Mouse (Mus musculus) B cell, adult 2 months (primary cell): ENCODE measurements around the gene Cfap97.
A peak's percentile ranks its signal among the peaks of the same experiment; 100 is the strongest.
"Not testable (repeated sequence)": the region's sequence is repeated elsewhere in the genome, so short reads cannot be mapped to it uniquely, and the experiment has no call there.

Source experiments
- DNase-seq, 2 experiments: peaks; one replicate each; pipeline ENCODE4 v3.0.0; 2022

Gene Cfap97

DNA sequence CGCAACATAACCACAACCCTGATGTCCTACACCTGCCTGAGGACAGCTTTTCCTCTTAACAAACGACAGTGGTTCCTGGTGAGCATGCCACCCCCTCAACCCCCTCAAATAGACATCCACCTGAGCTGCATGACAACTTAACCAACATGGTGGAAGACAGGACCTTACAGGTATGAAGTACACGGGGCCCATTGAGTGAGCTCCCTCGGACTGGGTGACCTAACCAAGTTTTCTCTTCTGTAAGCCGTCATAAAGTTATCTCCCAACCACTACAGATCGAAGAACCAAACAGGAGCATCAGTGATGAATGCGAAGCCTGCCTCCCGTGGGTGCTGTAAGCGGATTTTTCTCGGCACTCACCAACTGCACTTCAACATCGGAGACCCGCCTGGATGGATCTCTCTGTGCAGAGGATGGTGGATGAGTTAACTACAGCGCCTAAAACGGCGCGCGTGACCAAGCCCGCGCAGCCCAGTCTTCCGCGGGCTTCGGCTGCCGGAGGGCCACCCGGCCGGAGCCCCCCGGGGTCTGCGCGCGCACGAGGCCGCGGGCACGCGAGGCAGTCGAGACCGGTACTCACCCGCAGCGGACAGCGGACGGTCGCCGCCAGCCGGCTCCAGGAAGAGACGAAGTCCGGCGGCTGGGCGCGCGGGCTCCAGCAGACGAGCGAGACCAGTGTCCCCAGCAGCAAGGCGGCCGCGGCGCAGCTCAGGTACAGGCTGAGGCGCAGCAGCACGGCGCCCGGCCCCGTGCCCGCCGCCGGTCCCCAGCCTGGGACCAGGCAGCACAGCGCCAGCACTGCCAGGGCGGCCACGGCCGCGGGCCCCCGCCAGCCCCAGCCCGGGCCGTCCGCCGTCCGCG is at the start of gene Cfap97:
Gene Cfap97, plus strand, starts transcription at position 570 of the 861 bp plus-strand sequence.
- peak; percentile 45 to 53 for DNase-seq

DNA sequence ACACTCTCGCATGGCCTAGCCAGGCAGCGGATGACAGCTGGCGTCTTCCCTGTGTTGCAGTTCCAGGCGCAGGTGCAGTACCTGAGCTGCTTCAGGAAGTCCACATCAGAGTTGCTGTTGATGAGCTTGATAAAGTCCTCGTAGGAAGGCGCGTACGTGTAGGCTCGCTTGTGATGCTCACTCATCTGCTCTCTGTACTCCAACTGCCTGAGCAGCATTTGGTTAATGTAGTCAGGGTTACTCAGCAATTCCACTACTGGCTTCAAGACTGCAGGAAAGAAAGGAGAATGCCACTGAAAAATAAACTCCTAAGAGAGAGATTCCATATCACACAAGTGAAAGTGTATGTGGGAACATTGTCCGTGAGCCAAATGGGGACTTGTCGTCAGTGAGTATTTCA is 48.1 kb upstream of the Cfap97 start:
- no peak for DNase-seq

DNA sequence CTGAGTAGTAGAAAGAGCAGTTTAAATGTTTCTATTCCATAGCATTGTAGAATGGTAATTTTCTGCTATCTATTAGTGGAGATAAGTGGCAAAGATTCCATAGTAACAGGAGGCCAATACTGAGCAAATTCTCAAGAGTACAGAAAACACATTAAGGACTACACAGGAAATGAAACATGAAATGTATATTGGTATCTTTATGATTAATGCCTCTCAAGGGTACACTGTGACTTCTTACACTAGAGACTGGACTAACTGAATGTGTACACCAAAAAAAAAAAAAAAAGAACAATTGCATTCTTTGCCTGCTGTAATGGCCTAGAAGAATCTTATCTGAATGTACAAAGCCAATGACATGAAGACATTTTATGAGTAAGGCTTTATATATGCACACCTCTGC is 43.9 kb upstream of the Cfap97 start:
- no peak for DNase-seq

DNA sequence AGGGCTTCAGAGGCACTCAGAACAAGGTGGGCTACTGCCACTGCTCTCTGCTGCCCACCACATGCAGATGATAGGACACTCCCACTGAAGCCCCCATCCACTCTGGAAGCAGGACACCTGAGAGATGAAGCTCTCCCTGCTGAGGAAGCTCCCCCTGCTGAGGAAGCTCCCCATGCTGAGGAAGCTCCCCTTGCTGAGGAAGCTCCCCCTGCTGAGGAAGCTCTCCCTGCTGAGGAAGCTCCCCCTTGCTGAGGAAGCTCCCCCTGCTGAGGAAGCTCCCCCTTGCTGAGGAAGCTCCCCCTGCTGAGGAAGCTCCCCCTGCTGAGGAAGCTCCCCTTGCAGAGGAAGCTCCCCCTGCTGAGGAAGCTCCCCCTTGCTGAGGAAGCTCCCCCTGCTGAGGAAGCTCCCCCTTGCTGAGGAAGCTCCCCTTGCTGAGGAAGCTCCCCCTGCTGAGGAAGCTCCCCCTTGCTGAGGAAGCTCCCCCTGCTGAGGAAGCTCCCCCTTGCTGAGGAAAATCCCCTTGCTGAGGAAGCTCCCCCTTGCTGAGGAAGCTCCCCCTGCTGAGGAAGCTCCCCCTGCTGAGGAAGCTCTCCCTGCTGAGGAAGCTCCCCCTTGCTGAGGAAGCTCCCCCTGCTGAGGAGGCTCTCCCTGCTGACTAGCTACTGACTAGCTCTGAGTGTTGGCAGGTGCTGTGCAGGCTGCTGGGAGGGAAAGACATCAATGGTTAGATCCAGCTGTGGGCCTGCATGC is 38.0 kb upstream of the Cfap97 start:
- DNase-seq: not testable (repeated sequence)

DNA sequence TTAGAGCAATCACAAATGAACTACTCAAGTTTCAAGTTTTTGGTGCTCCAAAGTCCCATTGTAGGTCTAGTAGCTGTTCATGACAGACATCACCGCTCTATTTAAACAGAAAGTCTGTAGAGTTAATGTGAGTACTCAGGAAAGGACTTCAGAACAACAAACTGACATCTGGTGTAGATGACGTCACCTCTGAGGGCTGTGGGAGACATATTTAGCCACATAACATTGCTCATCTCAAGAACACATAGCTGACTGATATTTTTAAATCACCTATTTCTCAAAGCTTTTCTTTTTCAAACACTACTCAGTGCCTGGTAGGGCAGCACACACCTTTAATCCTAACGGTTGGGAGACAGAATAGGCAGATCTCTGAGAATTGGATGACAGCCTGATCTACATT is 34.4 kb upstream of the Cfap97 start:
- no peak for DNase-seq

DNA sequence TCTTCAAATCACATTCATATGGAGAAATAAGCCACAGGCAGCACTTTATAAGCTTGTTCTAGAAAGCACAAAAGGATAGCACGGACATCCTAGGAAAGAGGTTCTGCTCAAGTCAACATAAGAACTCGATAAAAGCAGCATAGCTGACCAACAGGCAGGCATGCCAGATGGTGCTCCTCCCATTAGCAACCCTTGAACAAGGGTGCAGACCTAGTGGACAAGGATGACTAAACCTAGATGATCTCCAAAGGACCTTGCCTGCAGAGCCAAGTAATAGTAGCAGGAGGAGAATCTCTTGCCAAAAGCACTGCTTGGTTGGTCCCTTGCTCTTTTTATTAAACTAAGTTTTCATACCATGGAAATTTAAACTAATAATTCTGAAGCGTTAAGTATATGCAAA is 32.4 kb upstream of the Cfap97 start:
- no peak for DNase-seq

DNA sequence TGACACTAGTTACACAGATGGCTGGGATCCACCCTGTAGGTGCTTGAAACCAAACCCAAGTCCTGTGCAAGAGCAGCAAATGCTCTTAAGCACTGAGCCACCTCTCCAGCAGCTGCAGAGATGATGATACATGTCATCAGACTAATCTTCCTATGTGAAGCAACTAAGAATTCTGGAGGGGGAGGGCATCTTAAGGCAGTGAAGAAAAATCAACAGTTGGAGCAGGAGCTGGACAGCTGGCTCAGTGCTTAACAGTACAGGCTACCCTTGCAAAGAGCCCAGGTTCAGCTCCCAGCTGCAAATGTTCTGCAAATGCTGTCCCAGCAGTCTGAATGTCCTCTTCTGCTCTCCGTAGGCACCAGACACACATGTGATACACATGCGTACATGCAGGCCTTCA is 29.1 kb upstream of the Cfap97 start:
- DNase-seq: no peak

DNA sequence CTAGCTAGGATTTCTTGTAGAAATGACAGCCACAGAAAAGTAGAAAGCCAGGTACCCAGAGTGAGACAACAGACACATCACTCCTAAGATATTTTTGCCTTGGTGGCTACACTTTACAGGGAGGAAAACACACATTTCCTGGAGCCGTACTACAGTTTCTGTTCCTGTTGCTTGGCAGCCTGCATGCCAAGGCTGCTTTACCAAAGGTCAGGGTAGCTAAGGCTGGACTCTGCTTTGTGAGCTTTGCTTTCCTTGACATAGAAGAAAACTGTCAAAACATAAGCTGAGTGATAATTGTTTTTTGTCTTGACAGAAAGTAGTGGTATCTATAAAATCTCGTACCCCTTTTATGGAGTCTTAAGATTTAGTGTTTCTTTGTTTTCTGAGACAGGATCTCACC is 21.1 kb upstream of the Cfap97 start:
- DNase-seq: no peak

DNA sequence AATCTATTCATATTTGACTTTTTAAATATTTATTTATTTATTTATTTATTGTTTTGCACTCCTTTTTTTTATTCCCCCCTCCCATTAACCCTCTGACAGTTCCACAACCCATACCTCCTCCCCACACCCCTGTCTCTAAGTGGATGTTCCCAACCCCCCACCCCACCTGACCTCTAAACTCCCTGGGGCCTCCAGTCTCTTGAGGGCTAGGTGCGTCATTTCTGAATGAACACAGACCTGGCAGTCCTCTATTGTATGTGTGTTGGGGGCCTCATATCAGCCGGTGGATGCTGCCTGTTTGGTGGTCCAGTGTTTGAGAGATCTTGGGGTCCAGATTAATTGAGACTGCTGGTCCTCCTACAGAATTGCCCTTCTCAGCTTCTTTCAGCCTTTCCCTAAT is 16.0 kb upstream of the Cfap97 start:
- peak; percentile 50 to 63 for DNase-seq

DNA sequence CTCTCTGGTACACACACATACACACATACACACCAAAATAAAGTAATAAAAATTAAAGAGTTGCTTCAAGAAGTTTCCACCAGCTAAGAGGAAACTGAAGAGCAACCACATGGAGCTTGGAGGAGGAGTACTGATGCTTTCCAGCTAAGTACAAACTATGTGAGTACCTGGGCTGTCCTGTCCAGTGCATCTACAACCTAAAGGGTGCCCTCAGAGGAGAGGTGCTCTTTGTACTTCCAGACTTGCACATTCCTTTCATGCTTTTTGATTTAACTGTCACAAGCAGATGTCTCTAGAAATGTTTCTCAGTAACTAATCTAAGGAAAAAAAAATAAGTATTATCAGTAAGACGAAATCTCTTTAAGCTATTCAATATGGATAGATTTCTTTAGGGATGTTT is 14.2 kb upstream of the Cfap97 start:
- DNase-seq: no peak

DNA sequence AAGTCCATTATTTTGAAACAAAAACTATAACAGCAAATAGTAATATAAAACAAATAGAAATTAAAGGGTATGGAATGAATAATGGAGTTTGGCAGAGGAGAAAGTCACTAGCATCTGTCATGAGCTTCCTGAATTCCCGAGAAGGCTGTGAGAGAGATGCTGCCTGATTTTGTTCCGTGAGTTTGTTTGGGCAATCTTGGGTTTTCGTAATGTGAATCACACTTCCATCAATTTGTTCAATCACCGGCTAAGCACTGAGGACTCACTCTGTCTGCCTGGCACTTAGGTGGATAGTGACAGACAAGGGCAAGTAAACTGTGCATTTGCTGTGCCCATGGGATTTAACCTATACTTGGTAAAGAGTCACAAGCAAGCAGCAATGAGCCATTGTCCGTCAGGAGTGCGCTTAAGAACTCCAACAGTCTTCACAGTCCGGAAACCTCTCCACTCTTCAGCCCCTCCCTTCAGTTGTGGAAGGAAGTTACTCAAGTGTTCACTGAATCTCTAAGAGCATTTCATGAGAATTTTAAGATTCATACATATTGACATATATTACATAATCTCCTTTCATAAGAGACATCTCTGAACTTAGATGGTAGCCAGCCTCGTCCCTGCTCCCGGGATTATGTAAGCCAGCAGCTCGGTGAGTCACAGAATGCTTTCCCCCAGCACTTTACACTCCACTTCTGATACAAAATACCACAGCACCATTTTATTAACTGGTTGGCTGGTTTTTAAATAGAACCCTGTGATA is 13.6 kb upstream of the Cfap97 start:
- DNase-seq: no peak

DNA sequence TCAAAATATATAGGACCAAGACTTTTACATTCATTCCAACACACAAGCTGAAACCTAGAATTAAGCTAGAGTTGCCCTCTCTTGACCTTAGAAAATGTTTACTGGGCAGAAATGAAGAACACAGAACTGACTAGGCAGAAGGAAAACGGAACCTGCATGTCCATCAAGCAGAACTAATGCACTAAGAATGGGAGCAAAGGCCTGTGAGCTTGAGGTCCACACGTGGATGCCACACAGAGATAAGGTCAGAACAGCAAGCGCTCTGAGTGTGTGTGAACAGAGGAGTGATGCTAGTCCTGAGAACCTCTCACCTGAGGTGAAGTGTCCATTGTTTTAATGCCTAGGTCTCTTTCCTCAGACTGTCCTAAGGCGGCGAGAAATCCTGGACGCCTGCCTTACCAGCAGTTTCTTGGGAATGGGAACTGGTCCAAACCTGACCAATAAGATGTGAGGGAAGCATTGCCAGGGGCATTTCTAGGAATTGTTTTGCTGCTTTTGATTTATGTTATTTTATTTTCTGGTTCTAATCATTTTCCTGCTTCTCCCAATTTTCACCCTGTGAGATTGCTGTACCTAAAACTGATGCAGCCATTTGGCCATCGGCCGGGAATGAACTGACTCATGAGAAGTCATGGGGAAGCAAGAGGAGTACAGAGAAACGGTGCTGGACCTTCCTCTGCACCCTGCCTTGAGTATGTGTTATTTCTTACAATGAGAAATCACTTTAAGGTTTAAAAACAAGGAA is 11.0 kb upstream of the Cfap97 start:
- no peak for DNase-seq

DNA sequence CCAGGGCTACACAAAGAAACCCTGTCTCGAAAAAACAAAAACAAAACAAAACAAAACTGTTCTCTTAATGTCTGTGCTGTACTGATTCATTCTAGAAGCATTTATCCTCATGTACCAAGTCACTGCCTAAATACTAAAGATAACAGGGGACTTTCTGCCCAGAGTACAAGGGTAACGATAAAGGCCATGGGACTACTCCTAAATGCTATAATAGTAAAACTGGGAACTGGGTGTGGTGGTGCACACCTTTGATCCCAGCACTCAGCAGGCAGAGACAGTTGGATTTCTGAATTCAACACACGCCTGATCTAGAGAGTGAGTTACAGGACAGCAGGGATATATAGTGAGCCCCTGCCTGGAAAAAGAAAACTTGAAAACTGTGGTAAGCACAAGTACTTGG is 9.9 kb upstream of the Cfap97 start:
- DNase-seq: no peak

DNA sequence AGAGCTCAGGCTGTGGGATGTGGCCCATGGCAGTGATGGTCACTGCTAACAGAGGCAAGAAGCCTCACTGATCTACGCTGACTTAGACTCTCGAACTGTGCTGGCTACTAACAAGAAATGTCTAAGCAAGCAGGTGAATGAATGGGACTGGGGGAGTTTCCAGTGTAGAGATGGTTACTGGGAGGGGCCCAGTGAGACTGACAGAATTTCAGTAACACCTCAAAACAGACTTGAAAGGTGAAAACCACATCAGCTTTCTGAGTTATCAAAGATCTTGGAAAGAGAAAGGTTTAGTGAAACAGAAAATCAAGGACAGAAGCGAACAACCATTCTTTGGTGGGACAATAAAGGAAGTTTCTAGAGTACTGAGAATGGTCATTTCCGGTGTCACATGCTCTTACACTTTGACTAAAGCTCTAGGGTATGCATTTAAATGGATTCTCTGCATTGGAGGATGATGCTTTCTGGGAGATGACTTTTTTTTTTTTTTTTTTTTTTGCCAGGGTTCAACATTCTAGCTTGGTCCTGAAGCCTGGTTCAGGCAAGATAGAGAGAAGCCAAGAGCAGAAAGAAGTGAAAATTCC is 9.0 kb upstream of the Cfap97 start:
- no peak for DNase-seq

DNA sequence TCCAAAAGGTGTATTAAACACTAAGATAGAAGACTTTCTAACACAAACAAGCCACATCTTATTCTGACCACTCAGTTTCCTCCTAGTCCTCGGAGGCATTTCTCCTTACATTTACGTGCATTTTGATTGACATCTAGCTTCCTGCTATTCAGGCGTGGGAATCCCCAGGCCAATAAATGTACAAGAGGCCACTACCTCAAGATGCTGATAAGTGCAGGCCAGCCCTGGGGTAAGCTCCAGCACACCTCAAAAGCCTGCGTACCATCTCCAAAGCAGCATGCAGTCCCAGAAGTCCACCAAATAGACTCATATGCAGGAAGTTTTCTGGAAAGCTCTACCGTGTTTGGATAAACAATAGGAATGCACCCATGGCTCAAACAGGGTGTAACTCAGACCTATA is 8.1 kb upstream of the Cfap97 start:
- DNase-seq: no peak

DNA sequence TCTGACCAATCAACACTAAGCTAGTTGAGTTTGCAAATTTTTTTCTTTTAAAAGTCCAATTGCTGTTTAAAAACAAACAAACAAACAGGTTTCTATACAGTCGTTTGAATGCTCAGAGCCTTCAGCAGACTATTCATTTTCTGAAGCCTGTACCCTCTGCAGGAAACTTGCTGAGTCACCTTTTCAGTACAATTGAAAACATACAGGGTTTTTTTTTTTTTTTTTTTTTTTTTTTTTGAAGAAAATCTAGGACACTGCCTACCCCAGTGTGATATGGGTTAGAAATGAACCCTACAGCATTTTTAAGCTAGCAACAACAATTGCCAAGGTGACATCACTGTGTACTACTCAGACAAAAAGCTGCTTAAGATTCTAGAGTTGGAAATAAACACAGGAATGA is 7.6 kb upstream of the Cfap97 start:
- DNase-seq: no peak

DNA sequence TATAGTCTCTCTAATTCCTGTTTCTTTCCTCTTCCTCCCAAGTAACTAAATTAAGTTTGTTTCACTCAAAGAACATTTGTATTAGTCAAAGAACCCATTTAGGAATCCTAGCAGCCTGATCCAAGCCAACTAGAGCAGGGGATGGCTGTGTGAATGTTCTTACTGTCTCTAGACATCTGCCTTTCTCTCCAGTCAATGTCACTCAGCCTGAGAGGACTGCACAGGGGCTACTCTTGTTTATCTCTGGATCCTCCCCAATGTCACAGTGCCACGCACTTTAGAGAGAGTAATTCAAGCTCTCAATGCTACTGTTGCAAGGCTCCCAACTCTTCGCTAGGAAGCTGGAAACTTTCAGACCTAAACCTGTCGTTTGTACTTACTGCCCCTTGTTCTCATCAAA is 5.4 kb upstream of the Cfap97 start:
- DNase-seq: no peak

DNA sequence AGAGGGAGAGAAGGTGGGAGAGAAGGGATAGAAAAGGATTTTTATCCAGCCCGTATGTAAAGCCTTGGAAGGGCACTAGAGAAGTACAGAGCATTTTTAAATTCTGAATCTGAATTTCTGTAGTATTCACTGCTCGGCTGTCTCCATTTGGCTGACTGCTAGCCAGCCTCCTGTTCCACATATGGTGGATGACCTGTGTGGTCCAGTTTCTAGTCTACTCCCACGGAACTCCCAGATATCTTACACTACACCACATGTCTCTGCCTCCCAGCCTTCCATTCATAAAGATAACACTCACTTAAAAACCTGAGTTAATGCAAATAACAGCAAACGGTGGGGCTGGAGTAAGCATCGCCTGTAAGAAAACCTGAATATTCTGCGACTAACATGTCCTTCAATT is 2.3 kb upstream of the Cfap97 start:
- no peak for DNase-seq

DNA sequence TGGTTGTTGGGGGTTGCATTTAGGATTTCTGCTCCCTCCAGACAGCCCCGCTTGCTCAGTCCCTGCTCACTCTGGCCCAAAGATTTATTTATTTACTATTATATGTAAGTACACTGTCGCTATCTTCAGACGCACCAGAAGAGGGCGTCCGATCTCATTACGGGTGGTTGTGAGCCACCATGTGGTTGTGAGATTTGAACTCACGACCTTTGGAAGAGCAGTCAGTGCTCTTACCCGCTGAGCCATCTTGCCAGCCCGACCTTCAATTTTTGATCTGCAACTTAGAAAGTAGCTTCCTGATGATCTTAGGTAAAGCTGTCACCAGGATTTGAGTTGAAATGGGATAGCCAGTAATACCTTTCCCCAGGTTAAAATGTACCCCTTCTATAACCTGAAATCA is 1.8 kb upstream of the Cfap97 start:
- peak in 1 of 2 experiments; percentile 41 for DNase-seq

DNA sequence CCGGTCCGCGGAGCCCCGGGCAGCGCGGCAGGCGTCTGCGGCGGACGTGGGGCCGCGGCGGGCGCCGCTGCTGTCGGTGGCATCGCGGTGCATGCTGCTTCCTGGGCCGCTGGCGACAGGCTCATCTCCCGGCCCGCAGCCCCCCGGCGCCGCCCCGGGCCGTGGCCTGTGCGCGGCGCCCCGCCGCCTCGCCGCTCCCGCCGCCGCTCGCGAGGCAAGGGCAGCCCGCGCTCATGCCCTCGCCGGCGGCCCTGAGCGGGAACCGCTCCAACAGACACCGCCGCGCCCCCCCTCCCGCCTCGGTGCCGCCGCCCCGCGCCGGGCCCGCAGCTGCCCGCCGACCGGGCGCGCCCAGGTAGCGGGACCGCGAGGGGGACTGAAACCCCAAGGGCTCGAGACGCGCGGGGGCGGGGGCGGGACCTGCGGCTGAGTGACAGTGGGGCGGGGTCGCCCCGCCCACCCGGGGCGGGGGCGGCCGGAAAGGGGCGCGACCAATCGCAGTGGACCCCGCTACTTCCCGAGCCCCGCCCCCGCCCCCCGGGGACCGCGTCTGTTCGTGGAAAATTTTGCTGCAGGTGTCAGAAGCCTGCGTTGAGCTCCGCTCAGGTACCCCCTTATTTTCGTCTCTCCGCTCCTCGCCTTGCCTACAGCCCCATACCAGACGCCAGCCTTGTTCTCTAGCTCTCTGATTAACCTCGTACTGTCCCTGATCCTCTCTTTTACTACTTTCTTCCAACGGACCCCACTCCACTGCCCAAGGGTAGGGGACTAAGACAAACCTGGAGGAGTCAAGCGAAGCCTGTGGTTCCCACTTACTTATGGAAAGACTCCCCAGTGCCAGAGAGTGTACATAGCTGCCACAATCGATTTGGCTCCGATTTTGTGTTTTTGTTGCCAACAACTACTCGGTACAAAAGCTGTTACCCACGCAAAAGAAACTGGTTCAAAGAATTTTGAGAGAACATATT is 777 bp downstream of the Cfap97 start, which contains the start of gene Snx25:
Gene Snx25, minus strand, starts transcription at position 96 of the 968 bp plus-strand sequence.
- peak; percentile 94 for DNase-seq

DNA sequence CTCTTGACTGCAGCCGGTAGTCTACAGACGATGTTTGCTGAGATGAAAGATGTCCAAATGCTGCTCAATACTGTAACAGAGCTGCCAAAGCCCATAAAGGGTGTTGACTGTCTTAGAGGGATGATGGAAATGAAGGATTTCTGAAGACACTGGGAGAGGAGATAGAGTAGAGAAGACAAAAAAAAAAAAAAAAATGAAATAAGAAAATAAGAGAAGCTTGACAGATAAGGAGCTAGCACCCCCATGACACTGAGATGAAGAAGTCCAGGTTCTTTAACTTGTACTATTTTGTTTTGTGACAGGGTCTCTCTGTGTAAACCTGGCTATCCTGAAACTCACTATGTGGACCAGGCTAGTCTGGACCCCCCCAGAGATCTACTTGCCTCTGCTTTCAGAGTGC is 1.5 kb downstream of the Cfap97 start:
- DNase-seq: no peak
